Mouse (Mus musculus): ENCODE measurements around the gene Wdr43. TPM values are rescaled to one million over a fixed set of nuclear protein-coding genes. Genes with fewer than 3 reads are reported as not detected.

Gene Wdr43
- polyA plus RNA-seq, 1 experiment from 2014 or later = 80.0 TPM

DNA sequence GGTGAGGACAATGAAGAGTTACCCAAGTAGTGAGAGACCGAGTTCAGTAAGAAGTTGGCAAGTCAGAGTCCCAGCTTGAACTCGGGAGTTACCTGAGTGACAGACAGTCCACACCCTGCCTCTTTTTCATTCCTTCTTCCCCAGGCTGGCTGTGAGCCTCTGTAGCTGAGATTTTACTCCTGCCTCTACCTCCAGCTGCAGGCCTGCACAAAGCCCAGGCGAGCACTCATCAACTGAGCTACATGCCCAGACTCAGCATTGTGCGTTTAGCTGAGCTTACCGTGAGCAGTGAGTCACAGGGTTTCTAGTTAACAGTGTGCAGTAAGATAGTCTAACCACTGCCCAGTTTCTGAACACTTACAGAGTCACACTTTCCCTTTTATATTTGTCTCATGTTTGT is 37.2 kb downstream of the Wdr43 start:
- H3K9me3 ChIP-seq (ENCODE audit: control insufficient read depth, low read length) = no peaks in the 10 kb centered on the region
- H3K4me1 ChIP-seq (ENCODE audit: control insufficient read depth, insufficient read depth, low read length) = no peaks in the 10 kb centered on the region
- H3K4me3 ChIP-seq (ENCODE audit: low read depth, low read length) = no peak overlapping the region
- DNase-seq (ENCODE audit: low spot score) (peak; percentile 55), ATAC-seq (ENCODE audit: low read depth) (peak; percentile 78; the same call in 1 of the 2 replicates)
- H3K27ac ChIP-seq (replicated peaks; ENCODE audit: low read depth, low read length) = no peak overlapping the region
- 72% methylated on average over 5 of the region's 5 CpGs for WGBS
- peaks cover 85% of the 10 kb centered on the region for H3K36me3 ChIP-seq (ENCODE audit: control insufficient read depth, insufficient read depth, low read length)
- H3K27me3 ChIP-seq (replicated peaks; ENCODE audit: control insufficient read depth, insufficient read depth, low read length) = no peaks in the 10 kb centered on the region
- H3K4me2 ChIP-seq (ENCODE audit: low read depth, low read length) = no peak overlapping the region
- H3K9ac ChIP-seq (ENCODE audit: low read depth, low read length) = no peak overlapping the region

DNA sequence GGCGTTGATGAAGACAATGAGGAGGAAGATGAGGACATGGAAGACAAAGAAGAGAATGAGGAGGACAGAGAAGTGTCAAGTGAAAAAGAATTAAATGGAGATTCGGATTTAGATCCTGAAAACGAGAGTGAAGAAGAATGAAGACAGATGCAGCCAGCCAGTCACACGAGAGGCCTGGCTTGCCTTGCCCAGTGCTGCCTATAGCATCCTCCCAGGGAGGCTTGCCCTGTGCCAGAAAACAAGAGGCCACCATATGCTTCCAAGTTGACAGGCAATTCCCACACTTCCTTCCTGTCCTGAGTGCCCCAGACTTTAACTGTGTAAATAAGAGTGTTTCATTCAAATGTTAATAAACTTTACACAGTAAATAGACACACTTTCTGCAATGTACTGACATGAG is 41.8 kb downstream of the Wdr43 start:
- Histone ChIP-seq H3K9me3 (ENCODE audit: control insufficient read depth, low read length) (no peaks in the 10 kb centered on the region), H3K27me3 (replicated peaks; ENCODE audit: control insufficient read depth, insufficient read depth, low read length) (no peaks in the 10 kb centered on the region), H3K27ac (replicated peaks; ENCODE audit: low read depth, low read length) (no peak overlapping the region), H3K4me1 (ENCODE audit: control insufficient read depth, insufficient read depth, low read length) (no peaks in the 10 kb centered on the region), H3K4me3 (ENCODE audit: low read depth, low read length) (no peak overlapping the region), H3K9ac (ENCODE audit: low read depth, low read length) (no peak overlapping the region), H3K4me2 (ENCODE audit: low read depth, low read length) (no peak overlapping the region), H3K36me3 (ENCODE audit: control insufficient read depth, insufficient read depth, low read length) (peaks cover 60% of the 10 kb centered on the region)
- WGBS = 84% methylated on average over 4 of the region's 4 CpGs
- ATAC-seq (ENCODE audit: low read depth) (no peak), DNase-seq (ENCODE audit: low spot score) (no peak)

DNA sequence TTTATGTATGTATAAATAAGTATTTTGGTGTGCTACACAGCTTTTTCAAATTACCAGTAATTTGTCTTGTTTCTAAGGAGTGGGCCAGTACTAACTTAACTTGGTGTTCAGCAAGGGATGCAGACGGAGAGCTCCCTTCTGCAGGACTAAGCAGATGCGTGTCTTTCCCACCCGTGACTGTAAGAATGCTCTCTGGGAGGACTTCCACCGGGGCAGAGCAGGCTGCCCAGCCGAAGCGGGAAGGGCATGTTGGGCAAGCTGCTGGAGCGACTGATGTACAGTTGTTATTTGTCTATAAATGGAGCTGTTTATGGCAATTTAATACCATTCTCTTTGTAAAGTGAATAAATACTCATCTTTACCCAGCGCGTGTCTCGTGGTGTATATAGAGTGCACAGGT is 43.0 kb downstream of the Wdr43 start:
- Histone ChIP-seq H3K27ac (replicated peaks; ENCODE audit: low read depth, low read length) (no peak overlapping the region), H3K36me3 (ENCODE audit: control insufficient read depth, insufficient read depth, low read length) (peaks cover 50% of the 10 kb centered on the region), H3K4me2 (ENCODE audit: low read depth, low read length) (no peak overlapping the region), H3K9me3 (ENCODE audit: control insufficient read depth, low read length) (no peaks in the 10 kb centered on the region), H3K4me1 (ENCODE audit: control insufficient read depth, insufficient read depth, low read length) (no peaks in the 10 kb centered on the region), H3K4me3 (ENCODE audit: low read depth, low read length) (no peak overlapping the region), H3K27me3 (replicated peaks; ENCODE audit: control insufficient read depth, insufficient read depth, low read length) (no peaks in the 10 kb centered on the region), H3K9ac (ENCODE audit: low read depth, low read length) (no peak overlapping the region)
- ATAC-seq (ENCODE audit: low read depth) (no peak), DNase-seq (ENCODE audit: low spot score) (no peak)
- WGBS = 86% methylated on average over 10 of the region's 10 CpGs

DNA sequence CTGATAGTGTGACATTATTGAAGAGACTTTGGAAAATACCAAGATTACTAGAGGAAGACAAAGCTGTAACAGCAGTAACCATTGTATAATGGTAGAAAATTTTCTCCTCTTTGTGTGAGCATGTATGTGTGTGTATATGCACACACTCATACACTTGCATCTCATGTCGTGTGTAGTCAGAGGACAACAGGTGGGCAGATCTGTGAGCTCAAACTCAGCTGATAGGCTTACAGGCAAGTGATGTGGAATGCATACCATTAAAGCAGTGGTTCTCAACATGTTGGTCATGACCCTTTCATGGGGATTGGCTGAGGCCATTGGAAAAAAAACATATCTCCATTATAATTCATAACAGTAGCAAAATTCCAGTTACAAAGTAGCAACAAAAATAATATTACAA is 44.7 kb downstream of the Wdr43 start:
- no peaks in the 10 kb centered on the region for H3K4me1 ChIP-seq (ENCODE audit: control insufficient read depth, insufficient read depth, low read length)
- H3K4me2 ChIP-seq (ENCODE audit: low read depth, low read length) = no peak overlapping the region
- H3K27me3 ChIP-seq (replicated peaks; ENCODE audit: control insufficient read depth, insufficient read depth, low read length) = no peaks in the 10 kb centered on the region
- ATAC-seq (ENCODE audit: low read depth) = no peak
- 52% methylated on average over 1 of the region's 1 CpGs for WGBS
- H3K36me3 ChIP-seq (ENCODE audit: control insufficient read depth, insufficient read depth, low read length) = peaks cover 40% of the 10 kb centered on the region
- no peak for DNase-seq (ENCODE audit: low spot score)
- H3K9ac ChIP-seq (ENCODE audit: low read depth, low read length) = no peak overlapping the region
- H3K4me3 ChIP-seq (ENCODE audit: low read depth, low read length) = no peak overlapping the region
- H3K9me3 ChIP-seq (ENCODE audit: control insufficient read depth, low read length) = no peaks in the 10 kb centered on the region
- H3K27ac ChIP-seq (replicated peaks; ENCODE audit: low read depth, low read length) = no peak overlapping the region

DNA sequence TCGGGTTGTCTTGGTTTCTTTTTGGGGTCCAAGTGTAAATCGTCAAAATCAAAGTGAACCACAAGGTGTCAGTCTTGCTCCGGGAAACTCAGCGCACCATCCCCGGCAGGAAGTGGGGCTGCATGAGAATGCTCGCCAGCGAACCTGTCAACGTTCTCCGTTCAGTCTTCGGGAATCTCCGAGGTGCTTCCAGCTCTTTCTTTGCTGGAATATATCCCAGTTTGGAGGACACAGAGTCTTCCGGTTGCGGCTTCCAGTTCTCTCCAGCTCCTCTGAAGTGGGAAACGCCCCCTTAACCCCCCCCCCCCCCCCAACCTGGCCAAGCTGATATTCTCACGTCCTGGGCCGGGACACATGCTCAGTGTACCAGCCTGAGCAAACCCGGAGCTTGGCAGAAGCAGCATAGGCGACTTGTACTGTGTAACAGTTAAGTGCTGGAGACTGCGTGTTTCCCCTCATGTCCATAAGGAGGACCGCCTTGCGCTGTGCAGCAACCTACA is 47.1 kb downstream of the Wdr43 start:
- no peaks in the 10 kb centered on the region for H3K9me3 ChIP-seq (ENCODE audit: control insufficient read depth, low read length)
- peak overlapping the region; percentile 54; the same call in 1 of the 2 replicates for H3K9ac ChIP-seq (ENCODE audit: low read depth, low read length)
- H3K36me3 ChIP-seq (ENCODE audit: control insufficient read depth, insufficient read depth, low read length) = peaks cover 17% of the 10 kb centered on the region
- H3K4me3 ChIP-seq (ENCODE audit: low read depth, low read length) = peak overlapping the region; percentile 35
- WGBS = 11% methylated on average over 19 of the region's 21 CpGs
- no peaks in the 10 kb centered on the region for H3K4me1 ChIP-seq (ENCODE audit: control insufficient read depth, insufficient read depth, low read length)
- peak; percentile 91 for DNase-seq (ENCODE audit: low spot score)
- no peaks in the 10 kb centered on the region for H3K27me3 ChIP-seq (replicated peaks; ENCODE audit: control insufficient read depth, insufficient read depth, low read length)
- H3K27ac ChIP-seq (replicated peaks; ENCODE audit: low read depth, low read length) = no peak overlapping the region
- peak overlapping the region; percentile 70 for H3K4me2 ChIP-seq (ENCODE audit: low read depth, low read length)
- ATAC-seq (ENCODE audit: low read depth) = peak; percentile 83

DNA sequence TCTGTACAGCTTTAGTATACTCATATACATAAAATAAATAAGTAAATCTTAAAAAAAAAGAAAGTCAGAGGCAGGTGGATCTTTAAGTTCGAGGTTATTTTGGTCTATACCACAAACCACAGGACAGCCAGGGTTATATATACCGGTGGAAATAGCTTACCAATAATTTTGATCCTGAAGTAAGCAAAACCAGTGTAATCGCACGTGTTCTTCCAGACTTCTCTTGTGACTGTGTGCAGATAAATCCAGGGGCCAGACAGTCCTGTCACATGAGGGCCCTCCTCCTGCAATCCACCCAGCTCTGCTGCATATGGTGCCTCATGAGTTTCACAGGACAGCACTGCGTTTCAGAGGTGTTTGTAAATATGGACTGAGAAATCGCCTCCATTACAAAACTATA is 47.8 kb downstream of the Wdr43 start:
- Histone ChIP-seq H3K4me3 (ENCODE audit: low read depth, low read length) (no peak overlapping the region), H3K9me3 (ENCODE audit: control insufficient read depth, low read length) (no peaks in the 10 kb centered on the region), H3K27ac (replicated peaks; ENCODE audit: low read depth, low read length) (no peak overlapping the region), H3K9ac (ENCODE audit: low read depth, low read length) (no peak overlapping the region), H3K4me2 (ENCODE audit: low read depth, low read length) (no peak overlapping the region), H3K36me3 (ENCODE audit: control insufficient read depth, insufficient read depth, low read length) (peaks cover 11% of the 10 kb centered on the region), H3K27me3 (replicated peaks; ENCODE audit: control insufficient read depth, insufficient read depth, low read length) (no peaks in the 10 kb centered on the region), H3K4me1 (ENCODE audit: control insufficient read depth, insufficient read depth, low read length) (no peaks in the 10 kb centered on the region)
- 82% methylated on average over 6 of the region's 6 CpGs for WGBS
- ATAC-seq (ENCODE audit: low read depth) (no peak), DNase-seq (ENCODE audit: low spot score) (no peak)

DNA sequence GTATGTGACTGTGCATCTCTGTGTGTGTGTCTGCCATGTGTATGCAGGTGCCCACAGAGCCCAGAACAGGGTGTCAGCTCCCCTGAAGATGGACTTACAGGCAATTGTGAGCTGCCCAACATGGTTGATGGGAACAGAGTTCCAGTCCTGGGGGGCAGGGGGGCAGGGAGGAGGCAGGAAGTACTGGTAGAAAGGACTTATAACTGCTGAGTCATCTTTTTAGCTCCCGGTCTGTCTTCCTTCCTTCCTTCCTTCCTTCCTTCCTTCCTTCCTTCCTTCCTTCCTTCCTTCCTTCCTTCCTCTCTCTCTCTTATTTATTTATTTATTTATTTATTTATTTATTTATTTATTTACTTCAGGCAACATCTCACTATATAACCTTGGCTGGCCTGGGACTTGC is 48.5 kb downstream of the Wdr43 start:
- no peaks in the 10 kb centered on the region for H3K4me1 ChIP-seq (ENCODE audit: control insufficient read depth, insufficient read depth, low read length)
- 71% methylated on average over 1 of the region's 1 CpGs for WGBS
- no peaks in the 10 kb centered on the region for H3K9me3 ChIP-seq (ENCODE audit: control insufficient read depth, low read length)

DNA sequence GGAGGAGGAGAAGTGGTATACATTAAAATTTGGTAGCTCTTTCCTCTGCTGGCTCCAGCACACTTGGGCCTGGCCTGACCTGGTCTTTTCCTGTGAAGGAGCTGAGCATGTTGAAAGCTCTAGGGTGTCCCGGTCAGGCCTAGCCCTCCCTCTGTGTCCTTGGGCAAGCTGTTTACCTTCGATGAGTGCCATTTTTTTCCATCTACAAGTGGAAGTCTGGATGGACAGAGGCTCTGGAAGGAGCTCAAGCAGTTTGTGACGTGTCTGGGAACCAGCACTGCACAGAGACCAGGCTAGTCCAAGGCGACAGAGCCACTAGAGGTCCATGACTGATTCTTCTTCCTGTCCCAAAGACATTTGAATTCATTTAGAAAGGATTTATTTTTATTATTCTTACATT is 49.5 kb downstream of the Wdr43 start:
- Histone ChIP-seq H3K4me2 (ENCODE audit: low read depth, low read length) (no peak overlapping the region), H3K4me1 (ENCODE audit: control insufficient read depth, insufficient read depth, low read length) (no peaks in the 10 kb centered on the region), H3K27me3 (replicated peaks; ENCODE audit: control insufficient read depth, insufficient read depth, low read length) (no peaks in the 10 kb centered on the region), H3K4me3 (ENCODE audit: low read depth, low read length) (no peak overlapping the region), H3K9me3 (ENCODE audit: control insufficient read depth, low read length) (no peaks in the 10 kb centered on the region), H3K36me3 (ENCODE audit: control insufficient read depth, insufficient read depth, low read length) (no peaks in the 10 kb centered on the region), H3K9ac (ENCODE audit: low read depth, low read length) (no peak overlapping the region), H3K27ac (replicated peaks; ENCODE audit: low read depth, low read length) (no peak overlapping the region)
- WGBS = 80% methylated on average over 4 of the region's 4 CpGs
- DNase-seq (ENCODE audit: low spot score) (no peak), ATAC-seq (ENCODE audit: low read depth) (no peak)

More for the DNA sequence above, 48.5 kb downstream of the Wdr43 start:
- Histone ChIP-seq H3K27ac (replicated peaks; ENCODE audit: low read depth, low read length) (no peak overlapping the region), H3K4me2 (ENCODE audit: low read depth, low read length) (no peak overlapping the region), H3K9ac (ENCODE audit: low read depth, low read length) (no peak overlapping the region), H3K4me3 (ENCODE audit: low read depth, low read length) (no peak overlapping the region), H3K36me3 (ENCODE audit: control insufficient read depth, insufficient read depth, low read length) (0 out of 2 replicates have a peak, but pooled peaks cover 5% of the 10 kb centered on the region), H3K27me3 (replicated peaks; ENCODE audit: control insufficient read depth, insufficient read depth, low read length) (no peaks in the 10 kb centered on the region)
- ATAC-seq (ENCODE audit: low read depth) (no peak), DNase-seq (ENCODE audit: low spot score) (no peak)

DNA sequence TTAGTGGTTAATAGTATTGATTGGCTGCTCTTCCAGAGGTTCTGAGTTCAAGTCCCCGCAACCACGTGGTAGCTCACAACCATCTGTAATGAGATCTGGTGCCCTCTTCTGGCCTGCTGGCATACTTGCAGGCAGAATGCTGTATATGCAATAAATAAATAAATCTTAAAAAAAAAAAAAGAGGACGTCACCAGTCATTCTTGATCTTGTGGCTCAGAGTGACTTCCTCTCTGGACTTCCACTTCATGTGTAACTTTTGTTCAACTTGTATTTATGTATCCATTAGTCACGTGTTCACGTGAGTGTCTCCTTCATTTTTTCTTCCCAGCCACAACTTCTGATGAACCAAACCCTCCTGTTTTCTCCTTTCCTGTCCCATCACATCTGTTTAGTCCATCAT is 53.8 kb downstream of the Wdr43 start:
- Histone ChIP-seq H3K4me3 (ENCODE audit: low read depth, low read length) (no peak overlapping the region), H3K9me3 (ENCODE audit: control insufficient read depth, low read length) (no peaks in the 10 kb centered on the region), H3K4me2 (ENCODE audit: low read depth, low read length) (no peak overlapping the region), H3K27me3 (replicated peaks; ENCODE audit: control insufficient read depth, insufficient read depth, low read length) (no peaks in the 10 kb centered on the region), H3K36me3 (ENCODE audit: control insufficient read depth, insufficient read depth, low read length) (no peaks in the 10 kb centered on the region), H3K9ac (ENCODE audit: low read depth, low read length) (no peak overlapping the region), H3K27ac (replicated peaks; ENCODE audit: low read depth, low read length) (no peak overlapping the region), H3K4me1 (ENCODE audit: control insufficient read depth, insufficient read depth, low read length) (no peaks in the 10 kb centered on the region)
- DNase-seq (ENCODE audit: low spot score) = no peak
- WGBS = 76% methylated on average over 5 of the region's 5 CpGs
- ATAC-seq (ENCODE audit: low read depth) = no peak
